Mouse (Mus musculus) cortical plate, adult 2 months (tissue): Measurements from ENCODE around the gene Gm11444.

ENCODE experiments used
- CTCF ChIP-seq: fragments of 200-500 bp; IDR thresholded peaks from 2 replicates; pipeline ENCODE4 v1.5.1; 2011; ENCODE audit warnings: mild to moderate bottlenecking, control low read depth, low read length; ENCODE audit not compliant: insufficient read depth; ENCODE audit errors: extremely low read depth
- POLR2A ChIP-seq: fragments of 200-500 bp; IDR thresholded peaks from 2 replicates; pipeline ENCODE4 v1.6.1; 2011; ENCODE audit warnings: mild to moderate bottlenecking, low read length, control low read depth; ENCODE audit not compliant: insufficient read depth; ENCODE audit errors: extremely low read depth

- no peak for TF ChIP-seq POLR2A
- no peak for TF ChIP-seq CTCF
Observed at GRCm38 (mm10) chr11:85884498-85884897, 34.4 kb upstream of the Gm11444 start.
